Mouse (Mus musculus) heart, embryonic 14.5 days (tissue): ENCODE data around the gene Mepce. TPM values are rescaled to one million over a fixed set of nuclear protein-coding genes. Genes with fewer than 3 reads are reported as not detected.
"Not testable (repeated sequence)": the region's sequence is repeated elsewhere in the genome, so short reads cannot be mapped to it uniquely, and the experiment has no call there.

ENCODE experiments used
- ATAC-seq: fragments of 200-750 bp; cut with Nextera tagmentation; 2 replicates; pipeline ENCODE4 v1.8.0; 2017; ENCODE audit warnings: low read depth, moderate TSS enrichment; ENCODE audit not compliant: insufficient number of reproducible peaks, insufficient read depth, low FRiP score
- H3K27ac ChIP-seq, 2 experiments: fragments of 200-500 bp in 1 of 2; fragments of 300-500 bp in 1 of 2; sonication (generic) in 1 of 2; replicated peaks in 1 of 2; 2 replicates each; pipeline ENCODE4 v1.5.1; 2012 to 2014; ENCODE audit warnings: low read depth in 2 of 2, low read length in 2 of 2, control low read depth in 1 of 2, mild to moderate bottlenecking in 1 of 2, mixed read lengths in 1 of 2; ENCODE audit not compliant: control insufficient read depth in 1 of 2, insufficient read depth in 1 of 2
- H3K27me3 ChIP-seq: fragments of 300-500 bp; sonication (generic); 2 replicates; pipeline ENCODE4 v1.6.1; 2014; ENCODE audit warnings: mild to moderate bottlenecking, low read length, control low read depth; ENCODE audit not compliant: control insufficient read depth, insufficient read depth
- H3K36me3 ChIP-seq: fragments of 300-500 bp; sonication (generic); 2 replicates; pipeline ENCODE4 v1.6.1; 2014; ENCODE audit warnings: mild to moderate bottlenecking, control low read depth, low read length, mixed read lengths; ENCODE audit not compliant: control insufficient read depth, insufficient read depth
- H3K4me1 ChIP-seq, 2 experiments: fragments of 200-500 bp in 1 of 2; fragments of 300-500 bp in 1 of 2; sonication (generic) in 1 of 2; 2 replicates each; pipeline ENCODE4 v1.6.1; 2012 to 2014; ENCODE audit warnings: low read length in 2 of 2, control low read depth in 1 of 2, mixed read lengths in 1 of 2; ENCODE audit not compliant: control insufficient read depth in 2 of 2, insufficient read depth in 2 of 2
- H3K4me2 ChIP-seq: fragments of 300-500 bp; sonication (generic); 2 replicates; pipeline ENCODE4 v1.6.1; 2014; ENCODE audit warnings: mild to moderate bottlenecking, low read length
- H3K4me3 ChIP-seq, 2 experiments: fragments of 200-500 bp in 1 of 2; fragments of 300-500 bp in 1 of 2; sonication (generic) in 1 of 2; 2 replicates each; pipeline ENCODE4 v1.5.1; 2012 to 2014; ENCODE audit warnings: low read length in 2 of 2, mild to moderate bottlenecking in 2 of 2, control low read depth in 1 of 2, low read depth in 1 of 2, moderate library complexity in 1 of 2; ENCODE audit not compliant: control insufficient read depth in 1 of 2, insufficient read depth in 1 of 2
- H3K9ac ChIP-seq: fragments of 300-500 bp; sonication (generic); 2 replicates; pipeline ENCODE4 v1.6.1; 2014; ENCODE audit warnings: mild to moderate bottlenecking, low read length
- H3K9me3 ChIP-seq: fragments of 300-500 bp; sonication (generic); 2 replicates; pipeline ENCODE4 v1.6.1; 2016; ENCODE audit warnings: low read length, control low read depth; ENCODE audit not compliant: control insufficient read depth
- WGBS: fragments of 180-500 bp; shearing (Covaris S2); extraction: QIAGEN DNeasy Blood & Tissue Kit; methylation state at CpG from one replicate; pipeline ENCODE4 v1.1.7; 2014; 5-methylcytosine and 5-hydroxymethylcytosine counted together
- polyA plus RNA-seq: library from polyadenylated mRNA; unstranded; fragments of >200 nt; fragmentation: Nextera tagmentation; extraction: Ambion mirVana; gene quantifications from 2 replicates; pipeline ENCODE4 v1.2.1, GENCODE M21; 2014

Gene Mepce
- 7.9 and 9.2 TPM in 2 replicates for polyA plus RNA-seq

DNA sequence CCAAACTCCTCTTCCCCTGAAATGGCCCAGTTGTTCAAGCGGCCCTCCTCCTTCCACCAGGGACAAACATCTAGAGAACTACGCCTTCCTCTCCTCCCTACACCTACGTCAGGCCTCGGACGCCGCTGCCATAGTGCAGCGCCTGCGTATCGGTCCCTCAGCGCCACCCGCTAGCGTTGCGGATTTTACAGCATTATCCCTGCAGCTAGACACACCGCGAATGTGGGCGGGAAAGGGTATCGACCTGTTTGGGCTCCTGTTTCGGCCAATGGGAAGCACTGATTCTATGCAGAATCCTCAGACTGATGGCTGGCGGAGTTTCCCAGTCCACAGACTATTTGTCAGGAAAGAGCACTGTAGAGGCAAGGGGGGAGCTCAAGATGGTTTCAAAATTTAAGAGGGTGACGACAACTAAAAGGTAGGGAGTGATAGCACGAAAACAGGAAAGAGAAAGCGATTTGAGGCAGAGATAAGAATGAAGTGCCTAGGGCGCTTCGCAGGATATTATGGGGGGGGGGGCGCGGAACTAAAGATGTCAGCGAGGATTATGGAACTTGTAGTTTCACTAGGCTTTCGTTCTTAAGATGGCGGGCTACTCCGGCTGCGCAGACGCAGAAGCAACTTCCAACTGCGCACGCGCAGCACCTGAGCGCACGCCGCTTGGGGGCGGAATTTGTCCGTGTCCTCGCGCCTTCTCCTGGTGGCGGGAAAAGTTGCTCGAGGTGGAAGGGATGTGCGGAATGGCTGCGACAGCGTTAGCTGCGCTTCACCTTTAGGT lies at the start of gene Mepce, which contains the start of gene Zcwpw1:
TSS of gene Mepce (minus strand) at position 505 of the 778 bp plus-strand sequence.
TSS of gene Zcwpw1 (plus strand) at position 648 of the 778 bp plus-strand sequence.
- Histone ChIP-seq H3K27ac (peak within 1 kb of the TSS; percentile 97 to 98), H3K4me2 (peak within 1 kb of the TSS; percentile 77), H3K9me3 (no peaks in the 10 kb centered on the region), H3K9ac (peak within 1 kb of the TSS; percentile 96), H3K36me3 (peaks cover 26% of the 10 kb centered on the region), H3K27me3 (no peaks in the 10 kb centered on the region), H3K4me1 (peaks cover 26 to 28% of the 10 kb centered on the region in 2 experiments), H3K4me3 (peak within 1 kb of the TSS; percentile 62 to 63)
- 0% methylated on average over 48 of the region's 48 CpGs for WGBS
- ATAC-seq: peak; percentile 38

DNA sequence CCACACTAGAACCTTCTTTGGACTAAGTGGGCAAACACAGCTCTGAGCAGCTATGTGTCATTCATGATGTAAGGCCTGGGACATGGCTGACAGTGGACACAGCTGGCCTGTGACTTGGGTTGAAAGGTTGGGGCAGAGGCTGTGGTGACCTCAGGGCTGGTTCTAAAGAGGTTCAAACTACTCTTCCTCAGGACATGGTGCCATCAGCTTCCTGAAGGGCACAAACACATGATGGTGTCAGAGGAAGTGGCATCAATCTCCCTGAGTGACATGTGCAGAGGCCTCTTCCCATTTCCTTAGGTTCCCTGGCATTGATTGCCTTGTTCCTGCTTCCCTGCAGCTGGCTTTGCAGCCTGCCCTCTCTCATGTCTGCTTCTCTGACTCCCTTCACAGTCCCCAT lies 49.7 kb upstream of the Mepce start:
- not testable (repeated sequence) for H3K4me2 ChIP-seq, H3K27me3 ChIP-seq, H3K36me3 ChIP-seq, H3K4me3 ChIP-seq, H3K27ac ChIP-seq, ATAC-seq, H3K9ac ChIP-seq, H3K9me3 ChIP-seq, H3K4me1 ChIP-seq

DNA sequence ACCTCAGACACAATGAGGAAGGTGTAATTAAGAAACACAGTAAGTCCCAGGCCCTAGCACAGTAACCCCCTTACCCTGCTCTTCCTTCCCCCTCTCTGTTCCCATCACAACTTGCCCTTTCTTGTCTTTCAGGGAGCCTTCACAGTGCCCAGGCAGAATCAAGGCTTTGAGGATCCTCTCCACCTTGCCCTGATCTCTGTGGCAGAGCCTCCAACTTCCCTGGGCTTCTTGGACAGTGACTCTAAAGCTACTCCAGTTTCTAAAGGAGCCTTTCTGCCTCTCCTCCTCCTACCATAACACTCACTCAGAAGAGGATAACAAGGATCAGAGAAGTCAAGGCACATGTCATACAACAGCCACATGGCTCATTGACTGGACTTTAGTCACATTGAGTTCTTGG lies 49.2 kb upstream of the Mepce start:
- Histone ChIP-seq H3K27ac (no peak overlapping the region), H3K27me3 (no peaks in the 10 kb centered on the region), H3K4me3 (no peak overlapping the region), H3K9me3 (no peaks in the 10 kb centered on the region), H3K4me2 (no peak overlapping the region), H3K9ac (no peak overlapping the region), H3K36me3 (no peaks in the 10 kb centered on the region), H3K4me1 (no peaks in the 10 kb centered on the region)
- ATAC-seq: no peak

DNA sequence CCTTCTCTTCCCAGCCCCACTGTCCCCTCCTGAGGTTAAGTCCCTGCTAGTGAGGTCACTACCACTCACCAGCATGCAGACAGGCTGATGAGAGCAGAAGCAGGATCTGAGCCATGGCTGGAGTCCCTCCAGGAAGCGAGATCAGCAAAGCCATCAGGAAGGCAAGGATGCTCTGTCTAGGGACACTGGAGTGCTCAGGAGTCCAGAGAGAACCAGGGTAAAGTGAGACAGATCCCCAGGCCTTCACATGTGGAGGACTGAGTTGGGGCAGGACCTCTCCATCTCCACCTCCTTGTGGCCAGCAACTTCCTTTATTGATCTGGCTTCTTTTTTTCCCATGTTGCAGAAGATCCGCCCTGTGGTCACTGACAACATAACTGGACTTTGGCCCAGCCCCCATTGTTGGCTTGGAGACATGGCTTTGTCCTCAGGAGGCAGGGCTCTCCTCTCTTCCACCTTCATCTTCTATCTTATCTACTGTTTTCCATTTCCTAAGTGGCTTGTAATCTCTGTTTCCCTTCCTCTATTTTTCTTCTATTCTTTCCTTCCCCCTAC lies 48.6 kb upstream of the Mepce start, which contains the start of gene Pilra:
TSS of gene Pilra (minus strand) at position 316 of the 555 bp plus-strand sequence.
- not testable (repeated sequence) for H3K4me2 ChIP-seq, H3K27ac ChIP-seq, H3K36me3 ChIP-seq, H3K9me3 ChIP-seq, H3K27me3 ChIP-seq, H3K9ac ChIP-seq, ATAC-seq, H3K4me3 ChIP-seq, H3K4me1 ChIP-seq
- WGBS: 36% methylated on average over 1 of the region's 2 CpGs

DNA sequence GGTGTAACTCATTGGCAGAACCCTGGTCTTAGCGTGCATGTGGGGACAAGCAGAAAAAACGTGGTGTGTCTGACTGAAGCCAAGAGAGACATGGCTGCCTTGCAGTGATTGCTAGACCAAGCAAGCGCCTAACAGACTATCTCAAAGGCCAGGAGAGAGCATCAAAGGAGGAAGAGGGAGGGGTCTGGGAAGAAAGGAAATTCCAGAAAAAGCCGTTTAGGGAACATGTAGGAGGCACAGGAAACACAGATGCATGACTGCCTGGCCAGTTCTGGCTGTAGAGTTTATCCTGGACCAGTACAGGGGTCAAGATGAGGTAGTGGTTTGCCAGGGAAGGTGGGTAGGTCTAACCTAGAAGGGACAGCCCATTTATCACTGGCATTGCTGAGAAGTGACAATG lies 46.0 kb upstream of the Mepce start:
- H3K9ac ChIP-seq: no peak overlapping the region
- no peak overlapping the region for H3K4me2 ChIP-seq
- H3K27ac ChIP-seq: no peak overlapping the region
- no peak overlapping the region for H3K4me3 ChIP-seq
- no peak for ATAC-seq
- WGBS: 48% methylated on average over 4 of the region's 4 CpGs
- no peaks in the 10 kb centered on the region for H3K27me3 ChIP-seq
- no peaks in the 10 kb centered on the region for H3K36me3 ChIP-seq
- no peaks in the 10 kb centered on the region for H3K4me1 ChIP-seq
- H3K9me3 ChIP-seq: no peaks in the 10 kb centered on the region

DNA sequence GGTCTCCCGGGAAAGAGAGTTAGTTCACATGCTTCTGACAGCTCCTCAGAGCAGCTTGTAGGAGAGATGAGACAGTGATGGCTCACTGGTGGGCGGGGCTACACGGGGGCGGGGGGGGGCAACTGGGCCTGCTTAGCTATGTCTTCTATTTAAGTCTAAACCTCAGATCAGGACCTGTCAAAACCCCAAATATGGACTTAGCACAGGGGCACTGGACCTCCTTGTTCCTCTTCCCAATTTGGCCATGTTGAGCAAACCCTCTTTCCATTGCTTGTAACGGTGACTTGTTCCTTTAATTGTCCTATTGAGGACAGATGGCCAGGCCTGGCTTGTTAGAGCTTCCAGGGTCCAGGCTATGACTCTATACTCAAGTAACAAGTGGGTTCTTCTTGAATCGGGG lies 44.1 kb upstream of the Mepce start:
- H3K9ac ChIP-seq: no peak overlapping the region
- ATAC-seq: no peak
- WGBS: 55% methylated on average over 6 of the region's 6 CpGs
- H3K27ac ChIP-seq: no peak overlapping the region
- no peaks in the 10 kb centered on the region for H3K36me3 ChIP-seq
- H3K4me3 ChIP-seq: no peak overlapping the region
- no peaks in the 10 kb centered on the region for H3K4me1 ChIP-seq
- no peaks in the 10 kb centered on the region for H3K9me3 ChIP-seq
- H3K27me3 ChIP-seq: no peaks in the 10 kb centered on the region
- no peak overlapping the region for H3K4me2 ChIP-seq

DNA sequence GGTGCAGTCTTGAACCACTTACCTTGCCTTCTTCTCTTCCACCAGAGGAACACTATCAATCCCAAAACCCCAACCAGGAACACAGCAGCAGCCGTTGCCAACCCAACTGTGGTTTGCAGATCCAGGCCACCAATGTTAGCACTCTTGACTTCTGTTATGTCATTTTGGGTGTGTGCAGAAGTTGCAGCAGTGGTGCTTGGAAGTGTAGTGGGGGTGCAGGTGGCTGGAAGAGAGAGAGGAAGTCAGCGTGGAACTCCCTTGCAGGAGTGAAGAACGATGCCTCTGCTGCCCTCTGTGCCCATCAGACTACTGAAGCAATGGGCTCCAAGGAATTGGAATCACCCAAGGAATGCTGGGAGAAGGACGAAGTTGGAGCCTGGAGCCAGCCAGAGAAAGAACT lies 43.7 kb upstream of the Mepce start:
- Histone ChIP-seq H3K4me3 (no peak overlapping the region), H3K27ac (no peak overlapping the region), H3K27me3 (no peaks in the 10 kb centered on the region), H3K9ac (no peak overlapping the region), H3K36me3 (no peaks in the 10 kb centered on the region), H3K4me2 (no peak overlapping the region), H3K9me3 (no peaks in the 10 kb centered on the region), H3K4me1 (no peaks in the 10 kb centered on the region)
- 83% methylated on average over 4 of the region's 4 CpGs for WGBS
- no peak for ATAC-seq
